Mouse (Mus musculus) urinary bladder, postnatal 4 days (tissue): ENCODE data around the gene Bcl2l11.
A peak's percentile ranks its signal among the peaks of the same experiment; 100 is the strongest.
"Not testable (repeated sequence)": the region's sequence is repeated elsewhere in the genome, so short reads cannot be mapped to it uniquely, and the experiment has no call there.

Source experiments
- DNase-seq, 2 experiments: peaks; one replicate each; pipeline ENCODE4 v3.0.0; 2021 to 2022; ENCODE audit warnings: low spot score in 2 of 2

Bcl2l11 gene

DNA sequence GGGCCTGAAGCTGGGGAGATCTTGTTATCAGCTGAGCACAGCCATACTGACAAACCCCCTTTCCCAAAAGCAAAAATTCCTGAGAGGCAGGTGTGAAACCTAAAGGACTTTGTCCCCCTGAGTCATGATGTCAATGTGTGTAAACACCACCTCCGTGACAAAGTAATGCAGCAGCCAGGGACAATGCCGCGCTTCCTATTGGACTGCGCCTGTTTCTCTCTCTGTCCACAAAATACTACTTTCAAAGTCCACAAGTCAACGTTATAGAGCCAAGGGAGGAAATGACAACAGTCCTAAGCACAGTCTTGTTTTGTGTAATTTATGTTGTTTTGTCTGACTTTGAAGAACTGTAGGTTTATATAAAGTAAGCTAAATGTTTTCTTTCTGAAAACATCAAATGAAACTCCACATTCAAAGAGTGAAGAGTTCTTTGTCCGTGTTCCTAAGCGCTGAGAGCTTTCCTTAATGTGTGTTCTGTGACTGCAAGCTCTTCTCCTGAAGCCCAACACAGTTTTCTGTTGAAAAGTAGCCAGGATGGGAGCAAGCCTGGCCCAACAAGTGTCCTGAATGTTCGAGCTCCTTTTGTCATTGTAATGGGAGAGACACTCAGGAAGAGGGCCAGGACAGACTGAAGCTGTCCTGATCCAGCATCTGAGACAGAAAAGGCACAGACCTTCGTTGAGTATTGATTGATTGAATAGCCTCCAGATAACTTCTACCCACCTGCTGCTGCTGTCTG is 48.9 kb downstream of the Bcl2l11 start:
- no peak for DNase-seq

DNA sequence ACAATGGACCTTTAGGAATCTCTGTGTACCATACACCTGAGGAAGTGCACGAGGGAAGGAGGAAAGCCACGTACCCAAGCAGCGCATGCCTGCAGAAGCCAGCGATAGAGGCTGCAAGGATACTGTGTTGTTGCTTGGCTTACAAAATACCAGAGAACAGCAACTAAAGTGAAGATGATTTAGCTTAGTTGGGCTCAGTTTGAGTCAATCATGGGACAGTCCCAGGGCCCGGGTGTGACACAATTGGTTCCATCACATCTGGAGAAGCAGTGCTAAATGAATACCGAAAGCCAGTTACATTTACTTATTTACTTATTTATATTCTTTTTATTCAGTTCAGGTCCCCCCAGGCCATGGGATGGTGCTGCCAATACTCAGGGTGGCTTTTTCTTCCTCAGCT is 49.8 kb downstream of the Bcl2l11 start:
- no peak for DNase-seq

- no peak for DNase-seq
Observed at GRCm38 (mm10) chr2:128176391-128177044, 50.7 kb downstream of the Bcl2l11 start.

DNA sequence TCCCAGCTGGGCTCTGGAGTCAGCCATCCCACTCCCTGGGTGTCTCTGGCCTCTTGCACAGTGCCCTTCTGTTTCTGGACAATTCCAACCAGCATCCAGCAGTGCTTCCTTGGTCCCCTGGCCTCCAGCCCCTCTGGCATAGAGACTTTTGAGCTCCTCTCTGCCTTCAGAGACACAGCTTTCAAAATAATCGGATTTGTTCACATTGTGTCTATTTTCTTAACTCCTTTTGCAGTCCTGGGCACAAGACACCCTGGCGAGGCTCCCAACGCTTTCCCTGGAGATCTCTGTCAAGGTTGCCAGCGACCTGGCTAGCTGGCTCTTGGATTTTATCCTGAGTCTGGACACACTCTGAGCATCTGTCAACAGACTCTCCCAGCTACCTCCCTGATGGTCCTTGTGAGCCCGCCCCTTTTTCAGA is 51.4 kb downstream of the Bcl2l11 start:
- no peak for DNase-seq

- DNase-seq = no peak
Observed at GRCm38 (mm10) chr2:128179126-128179807, 53.4 kb downstream of the Bcl2l11 start.

- peak in 1 of 2 experiments; percentile 35 for DNase-seq
Observed at GRCm38 (mm10) chr2:128179808-128180379, 54.1 kb downstream of the Bcl2l11 start.

- not testable (repeated sequence) for DNase-seq
Observed at GRCm38 (mm10) chr2:128182181-128182580, 56.3 kb downstream of the Bcl2l11 start.

DNA sequence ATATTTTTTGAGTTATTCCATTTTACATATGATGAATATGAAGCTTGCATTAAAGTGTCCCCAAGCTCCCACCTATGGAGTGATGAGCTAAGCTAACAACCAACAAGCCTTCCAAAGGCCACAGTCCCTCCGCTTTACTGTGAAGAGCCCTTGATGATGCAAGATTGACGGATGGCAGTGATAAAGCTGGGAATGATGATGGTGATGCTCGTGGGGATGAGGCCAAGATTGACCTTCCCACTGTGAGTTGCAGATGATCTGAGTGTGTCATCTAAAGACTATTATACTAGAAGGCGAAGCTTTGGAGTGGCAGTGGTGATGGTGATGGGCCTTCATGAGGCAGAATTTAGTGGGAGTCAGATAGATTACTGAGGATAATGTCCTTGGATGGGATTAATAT is 56.9 kb downstream of the Bcl2l11 start:
- no peak for DNase-seq

GRCm38 (mm10) chr2:128183762-128184161 is 57.9 kb downstream of the Bcl2l11 start:
- DNase-seq = no peak

DNA sequence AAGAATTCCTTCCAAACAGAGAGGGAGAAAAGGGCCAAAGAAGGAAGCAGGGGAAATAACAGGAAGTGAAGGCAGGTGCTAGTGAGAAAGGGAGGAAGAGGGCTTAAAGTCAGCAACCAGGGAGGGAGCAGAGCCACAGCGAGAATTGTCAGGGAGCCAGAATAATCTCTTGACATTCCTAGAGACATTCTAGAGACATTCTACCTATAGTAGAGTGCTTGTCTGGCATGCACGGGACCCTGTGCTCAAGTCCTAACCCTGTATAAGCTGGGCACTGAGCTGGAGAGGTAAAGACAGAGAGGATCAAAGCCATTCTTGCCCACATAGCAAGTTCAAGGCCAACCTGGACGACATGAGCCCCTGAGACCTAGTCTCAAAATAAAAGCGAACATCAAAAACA is 60.1 kb downstream of the Bcl2l11 start:
- no peak for DNase-seq

GRCm38 (mm10) chr2:128187277-128187676 is 61.4 kb downstream of the Bcl2l11 start:
- no peak for DNase-seq

- no peak for DNase-seq
Observed at GRCm38 (mm10) chr2:128188461-128188860, 62.6 kb downstream of the Bcl2l11 start.

DNA sequence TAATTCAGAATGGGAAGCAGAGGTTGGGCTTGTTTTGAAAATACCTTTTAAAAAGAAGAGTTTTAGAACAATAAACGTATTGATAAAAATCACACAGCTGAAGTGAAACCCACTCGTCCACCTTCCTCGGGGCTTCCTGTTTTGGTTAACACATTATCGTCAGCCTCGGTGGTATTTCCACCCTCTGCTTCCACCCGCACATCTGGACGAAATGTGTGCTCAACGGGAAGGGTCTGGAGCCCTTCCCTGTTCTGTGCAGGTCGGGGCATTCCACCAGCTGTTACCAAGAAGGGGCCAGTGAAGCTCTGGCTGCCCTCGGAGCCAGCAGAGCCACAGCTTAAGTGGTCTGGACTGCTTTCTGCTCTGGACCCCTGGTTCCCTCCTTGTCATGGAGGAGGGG is 63.9 kb downstream of the Bcl2l11 start:
- DNase-seq = no peak

- DNase-seq = no peak
Observed at GRCm38 (mm10) chr2:128190196-128190595, 64.4 kb downstream of the Bcl2l11 start.

DNA sequence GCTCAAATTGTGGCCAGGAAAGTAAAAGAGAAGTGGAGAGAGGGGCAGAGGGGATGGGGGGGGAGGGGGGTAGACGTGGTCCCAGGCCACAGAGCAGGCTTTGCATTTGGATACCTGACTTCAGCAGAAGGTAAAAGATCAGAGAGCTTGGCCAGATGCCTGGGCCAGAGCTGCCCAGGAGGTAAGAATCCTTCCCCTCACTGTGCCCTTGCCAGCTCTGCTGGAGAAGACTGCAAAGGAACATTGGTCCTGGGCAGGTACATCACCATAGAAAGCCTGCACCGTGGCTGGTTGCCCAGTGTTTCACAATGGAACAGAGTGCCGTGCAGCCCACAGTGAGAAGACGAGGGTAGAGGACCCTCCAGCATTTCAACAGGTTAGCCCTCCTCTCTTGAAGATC is 67.6 kb downstream of the Bcl2l11 start:
- no peak for DNase-seq

DNA sequence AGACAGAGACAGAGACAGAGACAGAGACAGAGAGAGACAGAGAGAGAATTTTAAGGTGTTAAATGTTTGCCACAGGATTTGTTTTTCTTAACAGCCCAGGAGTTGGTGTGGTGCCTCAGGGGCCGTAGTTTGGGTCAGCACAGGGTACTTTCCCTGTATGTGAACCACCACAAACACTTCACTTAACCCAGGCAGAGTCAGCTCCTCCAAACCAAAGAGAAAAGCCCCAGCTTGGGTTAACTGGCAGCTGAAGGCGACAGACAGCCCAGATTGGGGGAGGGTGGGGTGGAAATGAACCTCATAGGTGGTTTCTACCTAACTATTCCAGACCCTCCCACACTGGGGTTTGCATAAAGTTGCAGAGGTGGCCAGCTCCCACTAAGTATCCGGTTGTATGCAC is 71.5 kb downstream of the Bcl2l11 start:
- no peak for DNase-seq

GRCm38 (mm10) chr2:128203147-128203546 is 77.3 kb downstream of the Bcl2l11 start:
- DNase-seq = no peak

- DNase-seq = no peak
Observed at GRCm38 (mm10) chr2:128203749-128204405, 78.0 kb downstream of the Bcl2l11 start.

DNA sequence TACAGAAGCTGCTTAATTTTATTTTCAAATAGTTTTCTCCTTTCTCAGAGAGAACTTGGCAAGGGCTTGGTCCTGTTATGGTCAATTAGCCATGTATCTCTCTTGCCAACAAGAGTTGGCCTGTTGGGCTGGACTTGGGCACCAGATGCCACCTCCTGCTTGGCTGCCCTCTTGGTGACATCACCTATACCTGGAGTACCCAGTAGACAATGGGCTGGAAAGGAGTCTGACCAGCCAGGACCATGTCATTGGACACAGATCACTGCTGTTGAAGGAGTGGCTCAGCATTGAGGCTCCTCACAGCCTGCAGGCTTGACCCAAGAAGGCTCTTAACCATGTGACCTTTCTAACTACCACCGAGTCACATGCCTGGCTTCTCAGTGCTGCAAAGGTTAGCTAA is 82.7 kb downstream of the Bcl2l11 start:
- DNase-seq = no peak

DNA sequence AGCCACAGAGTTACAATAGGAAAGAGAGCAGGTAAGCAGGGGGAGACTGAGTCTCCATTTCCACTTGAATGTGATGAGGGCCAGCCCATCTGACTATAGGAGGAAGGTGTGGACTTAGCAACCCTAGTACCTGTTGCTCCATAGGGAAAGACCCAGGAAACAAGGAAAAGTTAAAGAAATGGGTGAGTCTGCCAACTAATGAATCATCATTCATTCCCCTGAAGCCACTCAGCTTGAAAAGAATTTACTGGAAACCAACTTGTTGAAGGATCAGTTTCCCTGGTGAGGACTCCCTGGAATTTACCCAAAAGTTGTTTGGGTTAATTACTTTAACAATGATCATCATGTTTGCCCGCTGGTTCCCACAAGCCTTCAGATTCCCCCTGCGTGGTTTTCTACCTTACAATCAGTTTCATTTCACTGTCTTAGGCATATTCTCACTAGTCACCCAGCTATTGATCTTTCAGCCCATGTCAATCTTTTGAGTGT is 84.0 kb downstream of the Bcl2l11 start:
- DNase-seq = no peak

- no peak for DNase-seq
Observed at GRCm38 (mm10) chr2:128210376-128210775, 84.5 kb downstream of the Bcl2l11 start.
